In the genomic region with DNA sequence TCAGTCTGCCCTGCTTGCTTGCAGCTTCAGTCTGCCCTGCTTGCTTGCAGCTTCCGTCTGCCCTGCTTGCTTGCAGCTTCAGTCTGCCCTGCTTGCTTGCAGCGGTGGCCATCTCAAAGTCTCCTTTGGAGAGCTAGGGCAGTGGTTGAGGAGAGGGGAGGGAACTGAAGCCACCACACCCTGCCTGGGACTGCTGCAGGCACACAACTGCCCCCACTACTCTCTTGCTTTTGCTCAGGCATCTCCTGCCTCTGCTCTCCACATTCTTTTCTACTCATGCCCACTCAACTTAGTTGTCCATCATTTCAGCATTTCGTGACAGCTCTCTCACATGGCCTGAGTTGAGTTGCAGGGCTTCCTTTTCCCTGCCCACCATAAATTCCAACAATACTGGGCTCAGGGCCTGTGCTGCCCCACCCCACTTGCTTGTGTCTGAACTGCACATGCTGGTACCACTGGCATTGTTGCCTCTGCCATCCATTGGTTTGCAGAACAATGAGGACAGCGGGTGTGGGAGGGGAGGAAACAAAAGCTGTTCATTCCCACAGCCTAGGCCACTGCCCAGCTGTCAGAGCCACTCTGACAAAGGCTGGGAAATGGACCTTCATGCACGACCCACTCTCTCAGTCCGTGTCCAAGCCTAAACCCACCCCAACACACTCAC, we compare ENCODE assay signal across 8 mouse cellular contexts. TPM values are rescaled to one million over a fixed set of nuclear protein-coding genes. Genes with fewer than 3 reads are reported as not detected.
DNase-seq lines count a peak whose midpoint lies in the region; ATAC-seq and TF ChIP-seq lines count a peak whose summit lies in the region.
"Had no signal": no experiment of that assay in that cellular context is flagged by ENCODE, and none has a peak within 500 bp of the region (broad histone marks: within the 10 kb centered on the region; RNA-seq: fewer than 3 reads in every experiment).

No protein-coding gene starts in this region.

- peak; percentile 77 for ATAC-seq in hindbrain, embryonic 14.5 days (ENCODE audit: low FRiP score)
- peak; percentile 89 for ATAC-seq in midbrain, embryonic 12.5 days (ENCODE audit: low FRiP score, low read depth)

- no peak for TF ChIP-seq POLR2A in cortical plate, adult 2 months (IDR thresholded peaks at IDR 0.05; ENCODE audit: extremely low read depth, insufficient read depth, low read length)

- H3K9ac ChIP-seq in hindbrain, embryonic 14.5 days = no peak overlapping the region
- no peak overlapping the region for H3K9ac ChIP-seq in midbrain, embryonic 12.5 days (replicated peaks)
- H3K9ac ChIP-seq: liver, embryonic 14.5 days had no signal

- no peaks in the 10 kb centered on the region; the same call in 1 of the 2 replicates for H3K4me1 ChIP-seq in cortical plate, adult 2 months (ENCODE audit: control insufficient read depth, insufficient read depth, low read length)
- H3K4me1 ChIP-seq in hindbrain, embryonic 14.5 days (replicated peaks; ENCODE audit: control insufficient read depth, insufficient read depth, low read length) = no peaks in the 10 kb centered on the region; the same call in 1 of the 2 replicates
- 0 out of 2 replicates have a peak, but pooled peaks cover 4% of the 10 kb centered on the region for H3K4me1 ChIP-seq in midbrain, embryonic 12.5 days

- TF ChIP-seq CTCF in cortical plate, adult 2 months (IDR thresholded peaks at IDR 0.05; ENCODE audit: extremely low read depth, insufficient read depth, low read length) = no peak

- H3K36me3 ChIP-seq in hindbrain, embryonic 14.5 days (replicated peaks; ENCODE audit: control insufficient read depth, insufficient read depth) = no peaks in the 10 kb centered on the region
- H3K36me3 ChIP-seq in midbrain, embryonic 12.5 days = no peaks in the 10 kb centered on the region

- no peak overlapping the region for H3K4me2 ChIP-seq in hindbrain, embryonic 14.5 days (replicated peaks)
- 0 out of 2 replicates have a peak overlapping the region, but pooled peaks have one; percentile 9 for H3K4me2 ChIP-seq in midbrain, embryonic 12.5 days (replicated peaks)

- peak overlapping the region; percentile 92 for H3K27ac ChIP-seq in cortical plate, adult 2 months (ENCODE audit: insufficient read depth, low read length)
- H3K27ac ChIP-seq in hindbrain, embryonic 14.5 days = peak overlapping the region; percentile 57
- H3K27ac ChIP-seq in midbrain, embryonic 12.5 days (replicated peaks) = peak overlapping the region; percentile 73
- H3K27ac ChIP-seq: liver, embryonic 14.5 days had no signal

- no peak overlapping the region for H3K4me3 ChIP-seq in cortical plate, adult 2 months (ENCODE audit: insufficient read depth, low read length)
- no peak overlapping the region for H3K4me3 ChIP-seq in hindbrain, embryonic 14.5 days (replicated peaks; ENCODE audit: low read length)
- no peak overlapping the region for H3K4me3 ChIP-seq in midbrain, embryonic 12.5 days

- DNase-seq in Muller cell, postnatal 12 days (ENCODE audit: inconsistent ontology term) = peak; percentile 82
- DNase-seq in hindbrain, embryonic 14.5 days (ENCODE audit: low spot score) = no peak
- DNase-seq in adrenal gland, postnatal 4 days (ENCODE audit: low spot score in 2 of 2) = no peak
- no peak for DNase-seq in thymus, postnatal 25 days
- no peak for DNase-seq in gastrocnemius, postnatal 25 days

- WGBS in hindbrain, embryonic 14.5 days = 16% methylated on average over 6 of the region's 6 CpGs
- WGBS in midbrain, embryonic 12.5 days = 23% methylated on average over 6 of the region's 6 CpGs

- no peaks in the 10 kb centered on the region for H3K27me3 ChIP-seq in hindbrain, embryonic 14.5 days (ENCODE audit: control insufficient read depth, insufficient read depth, low read length)
- H3K27me3 ChIP-seq in midbrain, embryonic 12.5 days = no peaks in the 10 kb centered on the region

- no peaks in the 10 kb centered on the region for H3K9me3 ChIP-seq in hindbrain, embryonic 14.5 days (ENCODE audit: control insufficient read depth, low read length)
- no peaks in the 10 kb centered on the region for H3K9me3 ChIP-seq in midbrain, embryonic 12.5 days

RNA-seq across cellular contexts. Expression of a gene that starts 24.9 kb away (rescaled TPM):
- 36.6 and 37.1 TPM in 2 replicates for polyA plus RNA-seq in cortical plate, adult 2 months (2012; rRNA removed)
- 63.2 and 66.4 TPM in 2 replicates for polyA plus RNA-seq in hindbrain, embryonic 14.5 days (2014; fragmentation: Nextera tagmentation; extraction: Ambion mirVana)
- polyA plus RNA-seq in midbrain, embryonic 12.5 days (2016; fragmentation: Nextera tagmentation; extraction: Ambion mirVana) = 52.6 and 56.3 TPM in 2 replicates
- 10 to 100 TPM; 47.0 to 52.8 TPM for total RNA-seq in adrenal gland, postnatal 4 days (2021)
- total RNA-seq in gastrocnemius, postnatal 25 days (2021) = 10 to 100 TPM; 25.8 TPM
